Mouse (Mus musculus) forebrain, embryonic 13.5 days (tissue): Measurements from ENCODE around the gene Mettl4. TPM values are rescaled to one million over a fixed set of nuclear protein-coding genes. Genes with fewer than 3 reads are reported as not detected.

ENCODE experiments used
- ATAC-seq: fragments of 200-750 bp; cut with Nextera tagmentation; 2 replicates; pipeline ENCODE4 v1.8.0; 2017
- H3K27ac ChIP-seq: fragments of 300-500 bp; sonication (generic); 2 replicates; pipeline ENCODE4 v1.5.1; 2015; ENCODE audit warnings: inconsistent platforms, mild to moderate bottlenecking, moderate library complexity
- H3K27me3 ChIP-seq: fragments of 300-500 bp; sonication (generic); 2 replicates; pipeline ENCODE4 v1.6.1; 2015; ENCODE audit warnings: mild to moderate bottlenecking, inconsistent platforms
- H3K36me3 ChIP-seq: fragments of 300-500 bp; sonication (generic); 2 replicates; pipeline ENCODE4 v1.6.1; 2015; ENCODE audit warnings: mild to moderate bottlenecking, inconsistent platforms; ENCODE audit not compliant: poor library complexity, severe bottlenecking
- H3K4me1 ChIP-seq: fragments of 300-500 bp; sonication (generic); 2 replicates; pipeline ENCODE4 v1.6.1; 2015; ENCODE audit warnings: inconsistent platforms
- H3K4me2 ChIP-seq: fragments of 300-500 bp; sonication (generic); 2 replicates; pipeline ENCODE4 v1.6.1; 2015; ENCODE audit warnings: inconsistent platforms, mild to moderate bottlenecking, moderate library complexity
- H3K4me3 ChIP-seq: fragments of 300-500 bp; sonication (generic); 2 replicates; pipeline ENCODE4 v1.5.1; 2015; ENCODE audit warnings: mild to moderate bottlenecking, inconsistent platforms
- H3K9ac ChIP-seq: fragments of 300-500 bp; sonication (generic); 2 replicates; pipeline ENCODE4 v1.6.1; 2015; ENCODE audit warnings: mild to moderate bottlenecking, inconsistent platforms
- H3K9me3 ChIP-seq: fragments of 300-500 bp; sonication (generic); replicated peaks from 2 replicates; pipeline ENCODE4 v1.6.1; 2016; ENCODE audit warnings: inconsistent platforms
- WGBS: fragments of 180-500 bp; shearing (Covaris S2); methylation state at CpG from one replicate; pipeline ENCODE4 v1.1.7; 2015; 5-methylcytosine and 5-hydroxymethylcytosine counted together
- polyA plus RNA-seq: library from polyadenylated mRNA; unstranded; fragments of >200 nt; fragmentation: Nextera tagmentation; extraction: Ambion mirVana; gene quantifications from 2 replicates; pipeline ENCODE4 v1.2.1, GENCODE M21; 2015

Mettl4 gene
- polyA plus RNA-seq, 1 experiment from 2014 or later = 29.0 TPM

- WGBS = 87% methylated on average over 6 of the region's 6 CpGs
- H3K9me3 ChIP-seq = no peaks in the 10 kb centered on the region
- no peak overlapping the region for H3K4me3 ChIP-seq
- H3K4me1 ChIP-seq = no peaks in the 10 kb centered on the region
- H3K4me2 ChIP-seq = no peak overlapping the region
- H3K9ac ChIP-seq = no peak overlapping the region
- no peak for ATAC-seq
- H3K27me3 ChIP-seq = no peaks in the 10 kb centered on the region
- H3K27ac ChIP-seq = no peak overlapping the region
- H3K36me3 ChIP-seq = no peaks in the 10 kb centered on the region
Measured at GRCm38 (mm10) chr17:94673515-94674317, 76.1 kb downstream of the Mettl4 start.
